Mouse (Mus musculus) Patski (cell line): ENCODE measurements around the gene Cant1. TPM values are rescaled to one million over a fixed set of nuclear protein-coding genes. Genes with fewer than 3 reads are reported as not detected.
"Not testable (repeated sequence)": the region's sequence is repeated elsewhere in the genome, so short reads cannot be mapped to it uniquely, and the experiment has no call there.

Experiments
- ATAC-seq: fragments of 100-300 bp; one replicate; pipeline ENCODE4 v1.8.0; 2021
- CTCF ChIA-PET: fragments of 350-600 bp; sonication (Branson Sonifier 250); formaldehyde crosslinking; loops from one replicate; lab custom pipeline; 2022; ENCODE audit warnings: inconsistent platforms; lab: Charles Lee
- POLR2A ChIA-PET: fragments of 350-600 bp; sonication (Branson Sonifier 250); formaldehyde crosslinking; loops from one replicate; lab custom pipeline; 2022; ENCODE audit warnings: antibody characterized with exemption, inconsistent platforms; lab: Charles Lee
- DNase-seq: peaks from one replicate; pipeline ENCODE4 v3.0.0-alpha.2; 2011; ENCODE audit warnings: low read depth, low spot score
- H3K27me3 ChIP-seq: fragments of 371-371 bp; one replicate; pipeline ENCODE4 v1.5.1; 2021
- CTCF ChIP-seq: fragments of 100-300 bp; IDR thresholded peaks from one replicate; pipeline ENCODE4 v1.5.1; 2021
- in situ Hi-C: fragments of 300-500 bp; cut with MboI; formaldehyde crosslinking; loops from 3 replicates; pipeline ENCODE4 v1.11.1; 2018; ENCODE audit warnings: low pct_unique_long_range_greater_than_20kb, mixed read lengths
- polyA plus RNA-seq: library from polyadenylated mRNA; unstranded; gene quantifications from one replicate; pipeline ENCODE4 v1.2.3, GENCODE M21; 2021

Gene Cant1
- polyA plus RNA-seq, 1 experiment from 2014 or later, result 49.4 TPM

GRCm38 (mm10) chr11:118401760-118402280 is 17.1 kb downstream of the Cant1 start, which contains the start of gene Lgals3bp:
Gene Lgals3bp, minus strand, starts transcription at chr11:118402092.
- DNase-seq (peak; percentile 66), ATAC-seq (peak; percentile 78)
- ChIA-PET CTCF (interaction anchor here (0.8 to 1.3 kb wide), 4 partner anchors 8 to 77 kb away, joined by 3 to 4 read pairs (median 4); no protein-coding TSS in a partner anchor), POLR2A (interaction anchor here (1.3 kb wide), 1 partner anchor 112 kb away, joined by 3 read pairs; the partner anchor contains the start of gene Usp36)
- no peaks in the 10 kb centered on the region for H3K27me3 ChIP-seq
- in situ Hi-C loops, result no loop called here
- TF ChIP-seq CTCF, result no peak

GRCm38 (mm10) chr11:118401195-118401594 is 17.7 kb downstream of the Cant1 start:
- ChIA-PET POLR2A (interaction anchor here (1.3 kb wide), 1 partner anchor 111 kb away, joined by 3 read pairs; the partner anchor contains the start of gene Usp36), CTCF (interaction anchor here (0.8 to 1.3 kb wide), 4 partner anchors 9 to 76 kb away, joined by 3 to 4 read pairs (median 4); no protein-coding TSS in a partner anchor)
- no peak for TF ChIP-seq CTCF
- ATAC-seq (no peak), DNase-seq (no peak)
- in situ Hi-C loops, result no loop called here
- no peaks in the 10 kb centered on the region for H3K27me3 ChIP-seq

- POLR2A ChIA-PET, result no interaction called here
- no peaks in the 10 kb centered on the region for H3K27me3 ChIP-seq
- ATAC-seq (no peak), DNase-seq (no peak)
- in situ Hi-C loops, result no loop called here
- no peak for TF ChIP-seq CTCF
- CTCF ChIA-PET, result interaction anchor here (1.3 kb wide), 1 partner anchor 12 kb away, joined by 4 read pairs; no protein-coding TSS in a partner anchor
These were observed 18.3 kb downstream of the Cant1 start for GRCm38 (mm10) chr11:118400566-118400936.

- DNase-seq (no peak), ATAC-seq (no peak)
- in situ Hi-C loops, result loop anchor here (10.0 kb wide), 1 partner anchor 305 kb away; no protein-coding TSS in a partner anchor
- TF ChIP-seq CTCF, result no peak
- CTCF ChIA-PET, result no interaction called here
- no peaks in the 10 kb centered on the region for H3K27me3 ChIP-seq
- POLR2A ChIA-PET, result no interaction called here
These were observed 18.9 kb downstream of the Cant1 start for GRCm38 (mm10) chr11:118399891-118400565.

- DNase-seq (no peak), ATAC-seq (no peak)
- in situ Hi-C loops, result loop anchor here (10.0 kb wide), 1 partner anchor 303 kb away; no protein-coding TSS in a partner anchor
- ChIA-PET CTCF (no interaction called here), POLR2A (no interaction called here)
- TF ChIP-seq CTCF, result no peak
- no peaks in the 10 kb centered on the region for H3K27me3 ChIP-seq
These were observed 20.9 kb downstream of the Cant1 start for GRCm38 (mm10) chr11:118397806-118398530.

GRCm38 (mm10) chr11:118394538-118394937 is 24.3 kb downstream of the Cant1 start:
- no peaks in the 10 kb centered on the region for H3K27me3 ChIP-seq
- DNase-seq (no peak), ATAC-seq (no peak)
- ChIA-PET POLR2A (no interaction called here), CTCF (no interaction called here)
- in situ Hi-C loops, result loop anchor here (10.0 kb wide), 1 partner anchor 300 kb away; no protein-coding TSS in a partner anchor
- no peak for TF ChIP-seq CTCF

GRCm38 (mm10) chr11:118393991-118394390 is 24.9 kb downstream of the Cant1 start:
- in situ Hi-C loops, result loop anchor here (10.0 kb wide), 1 partner anchor 299 kb away; no protein-coding TSS in a partner anchor
- TF ChIP-seq CTCF, result no peak
- DNase-seq, result no peak
- POLR2A ChIA-PET, result no interaction called here
- H3K27me3 ChIP-seq, result no peaks in the 10 kb centered on the region
- CTCF ChIA-PET, result interaction anchor here (1.1 kb wide), 1 partner anchor 14 kb away, joined by 6 read pairs; no protein-coding TSS in a partner anchor
- no peak for ATAC-seq

GRCm38 (mm10) chr11:118387816-118388215 is 31.1 kb downstream of the Cant1 start:
- DNase-seq, POLR2A ChIA-PET, ATAC-seq, CTCF ChIA-PET, H3K27me3 ChIP-seq, in situ Hi-C loops: not testable (repeated sequence)

- H3K27me3 ChIP-seq, result no peaks in the 10 kb centered on the region
- POLR2A ChIA-PET, result interaction anchor here (1.0 to 1.6 kb wide), 2 partner anchors 25 to 57 kb away, joined by 4 read pairs; no protein-coding TSS in a partner anchor
- CTCF ChIA-PET, result interaction anchor here (0.8 to 2.9 kb wide), 17 partner anchors 10 to 89 kb away, joined by 3 to 13 read pairs (median 4); partner anchors contain the start of genes Cep295nl and Usp36
- DNase-seq (peak; percentile 71), ATAC-seq (peak; percentile 88)
- in situ Hi-C loops, result no loop called here
- TF ChIP-seq CTCF, result peak; percentile 95
These were observed 39.5 kb downstream of the Cant1 start for GRCm38 (mm10) chr11:118379251-118380009.
